Mouse (Mus musculus): ENCODE data around the gene Wdr5. TPM values are rescaled to one million over a fixed set of nuclear protein-coding genes. Genes with fewer than 3 reads are reported as not detected.

Gene Wdr5
- polyA plus RNA-seq, 1 experiment from 2014 or later, result 69.1 TPM

GRCm38 (mm10) chr2:27556921-27557320 is 42.0 kb downstream of the Wdr5 start:
- no peak overlapping the region for H3K9ac ChIP-seq (ENCODE audit: low read length)
- H3K27ac ChIP-seq (ENCODE audit: low read depth, low read length), result no peak overlapping the region
- no peaks in the 10 kb centered on the region for H3K9me3 ChIP-seq (ENCODE audit: control insufficient read depth, low read length)
- WGBS, result 80% methylated on average over 6 of the region's 6 CpGs
- H3K4me3 ChIP-seq (ENCODE audit: low read depth, low read length), result no peak overlapping the region
- DNase-seq (ENCODE audit: low spot score, missing footprints) (no peak), ATAC-seq (ENCODE audit: low FRiP score) (no peak)
- H3K27me3 ChIP-seq (ENCODE audit: control insufficient read depth, insufficient read depth, low read length), result no peaks in the 10 kb centered on the region
- no peaks in the 10 kb centered on the region for H3K36me3 ChIP-seq (ENCODE audit: control insufficient read depth, insufficient read depth, low read length)
- H3K4me2 ChIP-seq, result no peak overlapping the region
- H3K4me1 ChIP-seq (ENCODE audit: control insufficient read depth, insufficient read depth, low read length), result no peaks in the 10 kb centered on the region

DNA sequence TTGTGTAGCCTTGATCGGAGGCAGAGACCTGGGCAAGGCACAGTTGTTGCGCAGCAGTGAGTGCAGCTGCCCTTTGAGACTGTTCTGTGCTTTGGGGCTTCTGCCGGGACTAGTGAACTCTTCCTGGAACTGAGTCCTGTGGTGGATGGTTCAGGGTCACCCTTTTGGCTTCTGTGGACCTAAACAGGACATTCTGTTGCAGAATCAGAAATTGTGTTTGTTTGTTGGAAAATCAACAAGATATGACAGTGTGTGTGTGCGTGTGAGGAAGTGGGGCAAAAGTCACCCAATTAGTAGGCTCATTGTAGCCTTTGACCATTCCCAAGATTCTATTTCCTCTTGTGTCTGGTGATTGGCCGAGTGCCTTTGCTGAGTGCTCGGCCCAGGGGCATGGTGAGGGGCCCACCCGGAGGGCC is 45.8 kb downstream of the Wdr5 start:
- ATAC-seq (ENCODE audit: low FRiP score), result no peak
- Histone ChIP-seq H3K36me3 (ENCODE audit: control insufficient read depth, insufficient read depth, low read length) (no peaks in the 10 kb centered on the region), H3K4me2 (no peak overlapping the region), H3K4me3 (ENCODE audit: low read depth, low read length) (no peak overlapping the region), H3K9me3 (ENCODE audit: control insufficient read depth, low read length) (no peaks in the 10 kb centered on the region), H3K27me3 (ENCODE audit: control insufficient read depth, insufficient read depth, low read length) (no peaks in the 10 kb centered on the region), H3K4me1 (ENCODE audit: control insufficient read depth, insufficient read depth, low read length) (no peaks in the 10 kb centered on the region), H3K9ac (ENCODE audit: low read length) (no peak overlapping the region), H3K27ac (ENCODE audit: low read depth, low read length) (no peak overlapping the region)
- DNase-seq (ENCODE audit: low spot score, missing footprints), result no peak
- WGBS, result 88% methylated on average over 7 of the region's 7 CpGs

DNA sequence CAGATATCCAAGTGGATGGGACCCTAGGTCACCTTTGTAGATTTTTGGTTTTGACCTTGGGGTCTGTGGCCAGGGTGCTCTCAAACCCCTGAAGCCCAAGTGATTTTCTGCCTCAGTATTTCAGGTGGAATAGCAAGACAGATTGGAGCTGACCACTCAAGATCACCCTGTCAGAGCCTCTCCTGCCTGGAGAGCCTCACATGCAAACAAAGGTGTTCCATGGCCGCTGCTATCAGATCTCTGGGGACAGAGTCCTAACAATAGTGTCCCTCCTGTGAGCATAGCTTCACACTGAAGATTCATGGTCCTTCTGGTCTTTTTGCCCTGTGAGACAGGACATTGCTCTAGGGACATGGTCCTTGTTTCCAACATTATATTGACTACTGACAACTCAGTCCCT is 46.2 kb downstream of the Wdr5 start:
- ATAC-seq (ENCODE audit: low FRiP score) (no peak), DNase-seq (ENCODE audit: low spot score, missing footprints) (no peak)
- H3K4me2 ChIP-seq, result no peak overlapping the region
- WGBS, result 86% methylated on average over 1 of the region's 1 CpGs
- H3K9me3 ChIP-seq (ENCODE audit: control insufficient read depth, low read length), result no peaks in the 10 kb centered on the region
- H3K9ac ChIP-seq (ENCODE audit: low read length), result no peak overlapping the region
- no peak overlapping the region for H3K27ac ChIP-seq (ENCODE audit: low read depth, low read length)
- H3K36me3 ChIP-seq (ENCODE audit: control insufficient read depth, insufficient read depth, low read length), result no peaks in the 10 kb centered on the region
- H3K27me3 ChIP-seq (ENCODE audit: control insufficient read depth, insufficient read depth, low read length), result no peaks in the 10 kb centered on the region
- no peaks in the 10 kb centered on the region for H3K4me1 ChIP-seq (ENCODE audit: control insufficient read depth, insufficient read depth, low read length)
- no peak overlapping the region for H3K4me3 ChIP-seq (ENCODE audit: low read depth, low read length)

GRCm38 (mm10) chr2:27561829-27562228 is 46.9 kb downstream of the Wdr5 start:
- no peak overlapping the region for H3K4me2 ChIP-seq
- no peak overlapping the region for H3K27ac ChIP-seq (ENCODE audit: low read depth, low read length)
- no peak for ATAC-seq (ENCODE audit: low FRiP score)

DNA sequence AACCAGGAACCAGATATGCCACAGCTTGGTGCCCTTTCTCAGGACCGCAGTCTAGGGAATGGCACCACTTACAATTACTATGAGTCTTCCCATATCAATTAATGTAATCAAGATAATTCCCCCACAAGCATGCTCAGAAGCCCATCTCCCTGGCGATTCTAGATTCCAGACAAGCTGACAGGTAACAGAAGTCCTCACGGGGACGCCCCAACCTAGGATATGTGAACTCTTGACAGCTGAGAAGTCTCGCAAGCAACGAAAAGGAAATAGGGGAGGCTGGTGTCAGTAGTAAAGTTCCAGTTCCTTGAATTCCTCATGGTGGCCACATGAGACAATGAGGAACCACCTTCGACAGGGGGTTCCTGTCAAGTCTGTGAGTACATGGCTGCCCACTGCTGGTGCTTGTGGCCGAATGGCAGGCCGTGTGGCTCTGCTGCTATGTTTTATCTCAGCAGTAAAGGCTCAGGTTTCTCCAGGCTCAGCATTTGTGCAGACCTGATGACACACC is 48.7 kb downstream of the Wdr5 start:
- no peak overlapping the region for H3K4me3 ChIP-seq (ENCODE audit: low read depth, low read length)
- no peaks in the 10 kb centered on the region for H3K9me3 ChIP-seq (ENCODE audit: control insufficient read depth, low read length)
- DNase-seq (ENCODE audit: low spot score, missing footprints) (peak; percentile 21), ATAC-seq (ENCODE audit: low FRiP score) (no peak)
- no peaks in the 10 kb centered on the region for H3K27me3 ChIP-seq (ENCODE audit: control insufficient read depth, insufficient read depth, low read length)
- no peaks in the 10 kb centered on the region for H3K36me3 ChIP-seq (ENCODE audit: control insufficient read depth, insufficient read depth, low read length)
- 82% methylated on average over 9 of the region's 9 CpGs for WGBS
- no peak overlapping the region for H3K4me2 ChIP-seq
- no peak overlapping the region for H3K27ac ChIP-seq (ENCODE audit: low read depth, low read length)
- no peak overlapping the region for H3K9ac ChIP-seq (ENCODE audit: low read length)
- no peaks in the 10 kb centered on the region for H3K4me1 ChIP-seq (ENCODE audit: control insufficient read depth, insufficient read depth, low read length)

More at GRCm38 (mm10) chr2:27561829-27562228, 46.9 kb downstream of the Wdr5 start:
- H3K36me3 ChIP-seq (ENCODE audit: control insufficient read depth, insufficient read depth, low read length), result no peaks in the 10 kb centered on the region
- H3K4me3 ChIP-seq (ENCODE audit: low read depth, low read length), result no peak overlapping the region
- H3K9ac ChIP-seq (ENCODE audit: low read length), result no peak overlapping the region
- no peaks in the 10 kb centered on the region for H3K4me1 ChIP-seq (ENCODE audit: control insufficient read depth, insufficient read depth, low read length)
- no peak for DNase-seq (ENCODE audit: low spot score, missing footprints)
- H3K27me3 ChIP-seq (ENCODE audit: control insufficient read depth, insufficient read depth, low read length), result no peaks in the 10 kb centered on the region
- H3K9me3 ChIP-seq (ENCODE audit: control insufficient read depth, low read length), result no peaks in the 10 kb centered on the region
- WGBS, result 94% methylated on average over 3 of the region's 3 CpGs

DNA sequence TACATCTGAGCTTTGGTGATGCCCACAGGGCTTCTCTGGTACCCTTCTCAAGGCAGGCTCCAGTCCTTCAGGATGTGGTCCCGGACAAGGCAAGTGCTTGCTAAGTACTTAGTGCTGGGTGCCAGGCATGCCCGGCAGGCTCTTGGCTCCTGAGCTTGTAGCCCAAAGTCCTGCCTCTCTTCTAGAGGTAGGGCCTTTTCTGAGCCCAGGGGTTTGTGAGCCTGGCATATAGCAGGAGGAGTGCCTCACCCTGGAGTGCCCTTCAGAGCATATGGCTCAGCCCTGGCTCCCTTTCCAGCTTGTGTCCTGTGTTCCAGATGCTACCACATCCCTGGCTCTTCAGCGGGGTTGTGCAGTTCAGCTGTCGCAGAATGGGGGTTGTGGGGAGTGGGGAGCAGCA is 49.7 kb downstream of the Wdr5 start:
- DNase-seq (ENCODE audit: low spot score, missing footprints) (peak; percentile 61), ATAC-seq (ENCODE audit: low FRiP score) (no peak)
- no peaks in the 10 kb centered on the region for H3K4me1 ChIP-seq (ENCODE audit: control insufficient read depth, insufficient read depth, low read length)
- no peak overlapping the region for H3K4me2 ChIP-seq
- H3K27me3 ChIP-seq (ENCODE audit: control insufficient read depth, insufficient read depth, low read length), result no peaks in the 10 kb centered on the region
- no peaks in the 10 kb centered on the region for H3K36me3 ChIP-seq (ENCODE audit: control insufficient read depth, insufficient read depth, low read length)
- H3K4me3 ChIP-seq (ENCODE audit: low read depth, low read length), result no peak overlapping the region
- no peaks in the 10 kb centered on the region for H3K9me3 ChIP-seq (ENCODE audit: control insufficient read depth, low read length)
- no peak overlapping the region for H3K9ac ChIP-seq (ENCODE audit: low read length)
- H3K27ac ChIP-seq (ENCODE audit: low read depth, low read length), result no peak overlapping the region
- WGBS, result 89% methylated on average over 4 of the region's 4 CpGs

DNA sequence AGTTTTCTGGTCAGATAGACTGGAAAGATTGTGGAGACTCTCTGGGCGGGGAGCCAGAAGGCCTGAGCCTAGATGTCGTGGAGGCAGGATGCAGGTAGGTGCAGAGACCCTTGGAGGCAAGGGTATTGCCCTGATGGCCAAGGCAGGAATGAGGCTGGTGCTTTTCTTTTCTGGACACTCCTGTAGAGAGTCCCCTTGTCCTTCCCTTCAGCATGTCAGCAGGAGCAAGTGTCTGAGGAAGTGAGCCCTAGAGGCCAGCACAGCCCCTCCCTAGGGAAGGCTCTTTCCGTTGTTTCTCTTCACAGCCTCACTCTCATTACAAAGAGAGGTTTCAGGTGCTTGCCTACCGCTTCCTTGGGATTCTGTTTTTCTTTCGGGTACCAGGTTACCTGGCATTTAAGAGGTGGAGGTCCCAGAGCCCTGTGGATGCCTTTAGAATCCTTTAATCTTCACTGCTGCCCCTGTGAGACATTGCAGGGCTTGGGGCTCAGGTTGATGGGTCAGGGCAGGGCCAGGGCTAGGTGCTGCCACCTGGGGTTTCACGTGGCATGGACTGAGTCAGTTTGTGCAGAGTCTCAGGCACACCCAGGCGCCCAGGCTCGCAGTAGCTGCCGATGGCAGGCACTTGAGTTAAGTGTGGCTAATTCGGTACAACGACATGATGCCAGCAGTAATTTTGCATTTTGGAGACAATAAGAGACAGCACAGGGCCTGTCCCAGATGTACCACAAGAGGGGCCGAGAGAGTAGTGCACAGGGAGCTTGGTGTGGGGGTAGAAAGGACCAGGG is 50.6 kb downstream of the Wdr5 start:
- DNase-seq (ENCODE audit: low spot score, missing footprints) (peak; percentile 54), ATAC-seq (ENCODE audit: low FRiP score) (no peak)
- no peak overlapping the region for H3K4me3 ChIP-seq (ENCODE audit: low read depth, low read length)
- 69% methylated on average over 12 of the region's 12 CpGs for WGBS
- H3K4me1 ChIP-seq (ENCODE audit: control insufficient read depth, insufficient read depth, low read length), result no peaks in the 10 kb centered on the region
- H3K27me3 ChIP-seq (ENCODE audit: control insufficient read depth, insufficient read depth, low read length), result no peaks in the 10 kb centered on the region
- H3K9ac ChIP-seq (ENCODE audit: low read length), result no peak overlapping the region
- H3K4me2 ChIP-seq, result no peak overlapping the region
- H3K9me3 ChIP-seq (ENCODE audit: control insufficient read depth, low read length), result no peaks in the 10 kb centered on the region
- no peaks in the 10 kb centered on the region for H3K36me3 ChIP-seq (ENCODE audit: control insufficient read depth, insufficient read depth, low read length)
- H3K27ac ChIP-seq (ENCODE audit: low read depth, low read length), result no peak overlapping the region

DNA sequence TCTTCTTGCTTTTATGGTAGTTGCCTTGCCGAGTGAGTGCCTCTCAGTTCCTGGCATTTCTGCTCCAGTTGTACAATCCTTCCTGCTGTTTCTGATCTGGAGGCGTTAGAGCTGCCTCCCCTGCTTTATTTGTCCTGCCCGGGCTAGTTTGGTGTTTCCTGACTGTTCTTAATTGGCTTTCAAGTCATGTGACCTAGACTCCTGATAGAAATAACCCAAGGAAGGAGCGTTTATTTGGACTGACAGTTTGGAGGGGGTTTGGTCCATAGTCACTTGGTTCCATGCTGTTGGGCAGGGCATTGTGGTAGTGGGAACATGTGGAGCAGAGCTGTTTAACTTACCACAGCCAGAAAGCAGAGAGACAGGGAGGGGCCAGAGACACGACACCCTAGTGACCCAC is 55.9 kb downstream of the Wdr5 start:
- H3K27me3 ChIP-seq (ENCODE audit: control insufficient read depth, insufficient read depth, low read length), result no peaks in the 10 kb centered on the region
- no peaks in the 10 kb centered on the region for H3K36me3 ChIP-seq (ENCODE audit: control insufficient read depth, insufficient read depth, low read length)
- no peaks in the 10 kb centered on the region for H3K9me3 ChIP-seq (ENCODE audit: control insufficient read depth, low read length)
- ATAC-seq (ENCODE audit: low FRiP score) (no peak), DNase-seq (ENCODE audit: low spot score, missing footprints) (peak; percentile 66)
- H3K9ac ChIP-seq (ENCODE audit: low read length), result no peak overlapping the region
- H3K4me3 ChIP-seq (ENCODE audit: low read depth, low read length), result no peak overlapping the region
- 66% methylated on average over 5 of the region's 5 CpGs for WGBS
- peaks cover 5% of the 10 kb centered on the region; the same call in 1 of the 2 replicates for H3K4me1 ChIP-seq (ENCODE audit: control insufficient read depth, insufficient read depth, low read length)
- no peak overlapping the region for H3K4me2 ChIP-seq
- no peak overlapping the region for H3K27ac ChIP-seq (ENCODE audit: low read depth, low read length)

DNA sequence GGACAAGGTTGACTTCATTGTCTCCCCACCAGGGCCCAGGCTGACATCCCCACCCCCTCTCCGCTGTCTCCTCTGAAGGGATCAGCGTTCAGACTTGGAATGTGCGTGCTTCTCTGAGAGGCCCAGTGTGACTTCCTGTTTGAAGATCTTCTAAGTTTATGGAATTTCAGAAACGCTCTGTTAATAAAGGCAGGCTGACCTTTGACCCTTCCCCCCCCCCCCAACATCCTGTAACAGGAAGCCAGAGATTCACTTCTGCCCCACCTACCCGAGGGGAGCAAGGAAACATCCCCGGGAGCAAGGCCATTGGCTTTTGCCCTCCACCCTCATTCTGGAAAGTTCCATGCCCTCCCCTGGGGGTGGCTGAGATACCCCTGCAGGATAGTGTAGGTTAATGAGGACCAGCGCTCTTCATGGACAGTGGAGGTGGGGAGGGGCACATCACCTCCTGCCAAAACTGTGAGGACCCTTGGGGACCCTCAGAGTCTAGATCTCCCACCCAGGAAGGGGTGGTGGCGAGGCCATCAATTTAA is 57.4 kb downstream of the Wdr5 start:
- DNase-seq (ENCODE audit: low spot score, missing footprints) (no peak), ATAC-seq (ENCODE audit: low FRiP score) (no peak)
- Histone ChIP-seq H3K4me2 (no peak overlapping the region), H3K27me3 (ENCODE audit: control insufficient read depth, insufficient read depth, low read length) (no peaks in the 10 kb centered on the region), H3K36me3 (ENCODE audit: control insufficient read depth, insufficient read depth, low read length) (no peaks in the 10 kb centered on the region), H3K27ac (ENCODE audit: low read depth, low read length) (no peak overlapping the region; the same call in 1 of the 2 replicates), H3K4me3 (ENCODE audit: low read depth, low read length) (no peak overlapping the region), H3K4me1 (ENCODE audit: control insufficient read depth, insufficient read depth, low read length) (peaks cover 5% of the 10 kb centered on the region; the same call in 1 of the 2 replicates), H3K9me3 (ENCODE audit: control insufficient read depth, low read length) (no peaks in the 10 kb centered on the region), H3K9ac (ENCODE audit: low read length) (no peak overlapping the region)
- 61% methylated on average over 8 of the region's 8 CpGs for WGBS

All from midbrain, embryonic 11.5 days (tissue).